Mouse (Mus musculus): Measurements from ENCODE around the gene Chaf1b. TPM values are rescaled to one million over a fixed set of nuclear protein-coding genes. Genes with fewer than 3 reads are reported as not detected.

Chaf1b gene
- polyA plus RNA-seq (2017; shearing (Covaris generic)) = 27.1 TPM

DNA sequence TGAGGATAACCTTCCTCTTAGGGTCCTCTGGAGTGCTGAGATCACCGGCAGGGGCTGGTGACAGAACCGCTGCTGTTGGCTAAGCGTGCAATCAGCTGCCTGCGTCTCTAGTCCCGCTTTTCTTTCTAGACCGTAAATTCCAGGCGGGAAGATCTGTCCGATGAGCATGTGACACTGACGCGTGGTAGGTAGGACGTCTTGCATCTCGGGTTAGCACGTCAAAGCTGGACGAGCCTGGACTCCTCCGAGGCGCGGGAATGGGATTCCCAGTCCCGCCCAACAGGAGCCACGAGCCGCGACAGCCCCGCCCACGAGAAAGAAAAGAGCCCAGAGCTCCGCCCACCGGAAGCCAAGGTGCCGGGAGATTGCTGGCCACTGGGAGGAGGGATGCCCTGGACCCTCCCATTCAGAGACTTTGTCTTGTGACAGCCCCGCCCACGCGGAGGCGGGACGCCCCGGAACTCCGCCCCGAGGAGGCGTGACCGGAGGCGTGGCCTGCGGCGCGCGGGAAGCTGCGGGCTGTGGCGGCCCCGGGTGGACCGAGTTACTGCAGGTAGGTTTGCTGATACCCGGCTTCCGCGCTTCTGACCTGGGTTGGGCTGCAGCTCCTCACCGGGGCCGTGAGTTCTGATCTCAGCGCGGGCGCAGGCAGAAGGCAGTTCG is at the start of gene Chaf1b:
Chaf1b (plus strand) TSS at position 479 of the 663 bp plus-strand sequence.

Other genes starting within 250 kb of the Chaf1b start
- gene Cbr3, start 200.7 kb upstream of the Chaf1b start, polyA plus RNA-seq (2017; shearing (Covaris generic)) = not detected
- gene Dop1b, start 172.0 kb upstream of the Chaf1b start, polyA plus RNA-seq (2017; shearing (Covaris generic)) = 43.6 TPM
- gene Morc3, start 51.8 kb upstream of the Chaf1b start, polyA plus RNA-seq (2017; shearing (Covaris generic)) = 112 TPM
- not detected for gene Cldn14, start 124.9 kb downstream of the Chaf1b start, polyA plus RNA-seq (2017; shearing (Covaris generic))
- gene Sim2, start 201.0 kb downstream of the Chaf1b start, polyA plus RNA-seq (2017; shearing (Covaris generic)) = not detected